Mouse (Mus musculus) gastrocnemius, adult 18-20 months (tissue): ENCODE data around the gene Ergic1. TPM values are rescaled to one million over a fixed set of nuclear protein-coding genes. Genes with fewer than 3 reads are reported as not detected.

Experiments
- DNase-seq: peaks from one replicate; pipeline ENCODE4 v3.0.0; 2021; ENCODE audit warnings: low spot score
- total RNA-seq, 2 experiments: library from RNA; stranded (reverse); gene quantifications; 2 replicates each; pipeline ENCODE4 v1.2.3; 2021

Ergic1 gene
- total RNA-seq, 2 experiments from 2014 or later: 44.6 to 46.5 TPM

- DNase-seq: no peak
Observed at GRCm38 (mm10) chr17:26658854-26659572, 97.7 kb downstream of the Ergic1 start.

GRCm38 (mm10) chr17:26659573-26659915 lies 98.3 kb downstream of the Ergic1 start:
- DNase-seq: no peak

DNA sequence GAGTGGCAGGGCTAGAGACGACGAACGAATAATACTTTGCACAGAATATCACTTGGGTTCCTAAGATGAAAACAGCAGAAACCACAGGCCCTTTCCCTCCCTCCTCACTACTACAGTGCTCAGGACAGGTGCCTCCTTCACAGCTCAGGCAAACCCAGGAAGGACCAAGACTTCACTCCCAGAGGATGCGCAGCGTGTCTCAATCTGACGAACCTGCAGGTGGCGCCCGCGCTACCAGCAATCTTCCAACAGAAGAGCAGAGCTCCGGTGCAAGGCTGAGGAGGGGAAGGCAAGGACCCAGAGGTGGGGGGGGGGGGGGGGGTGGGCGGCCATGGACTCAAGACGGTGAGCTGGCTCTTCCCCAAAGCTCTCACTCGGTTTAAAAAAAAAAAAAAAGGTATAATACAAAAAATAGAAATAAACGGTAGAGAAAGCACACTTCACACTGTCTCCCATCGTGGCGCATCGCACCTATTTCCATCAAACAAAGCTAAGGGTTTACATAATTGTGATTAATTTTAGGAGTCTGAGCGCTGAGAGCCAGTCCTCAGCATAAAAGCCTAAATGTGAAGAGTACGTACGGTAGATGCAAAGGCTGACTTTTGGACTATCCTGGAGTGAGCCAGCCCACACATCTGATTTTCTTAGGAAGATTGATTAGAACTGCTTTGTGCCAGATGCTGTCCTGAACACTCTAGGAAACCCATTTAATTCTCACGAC lies 99.1 kb downstream of the Ergic1 start:
- peak; percentile 80 for DNase-seq

DNA sequence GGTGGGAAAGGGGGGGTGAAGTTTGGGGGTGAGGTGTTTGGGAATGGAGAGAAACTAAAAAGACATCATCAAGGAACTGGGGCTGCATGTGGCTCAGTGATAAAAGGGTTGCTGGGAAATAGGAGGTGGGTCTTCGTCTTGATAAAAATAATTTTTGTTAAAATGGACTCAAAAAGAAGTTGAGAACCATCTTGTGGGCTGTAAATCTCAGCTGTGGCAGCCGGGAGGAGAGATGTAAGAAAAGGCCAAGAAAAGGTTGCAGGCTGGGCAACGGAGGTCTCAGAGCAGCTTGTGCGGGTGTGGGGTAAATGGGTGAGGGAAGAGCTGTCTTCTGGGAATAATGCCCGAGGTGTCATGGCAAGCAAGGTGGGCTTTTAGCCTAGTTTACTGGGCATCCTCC lies 100.9 kb downstream of the Ergic1 start:
- DNase-seq: no peak

- DNase-seq: peak; percentile 96
Observed at GRCm38 (mm10) chr17:26662978-26663683, 101.8 kb downstream of the Ergic1 start, which contains the start of gene Atp6v0e. TSS of gene Atp6v0e (plus strand) at chr17:26663231.

DNA sequence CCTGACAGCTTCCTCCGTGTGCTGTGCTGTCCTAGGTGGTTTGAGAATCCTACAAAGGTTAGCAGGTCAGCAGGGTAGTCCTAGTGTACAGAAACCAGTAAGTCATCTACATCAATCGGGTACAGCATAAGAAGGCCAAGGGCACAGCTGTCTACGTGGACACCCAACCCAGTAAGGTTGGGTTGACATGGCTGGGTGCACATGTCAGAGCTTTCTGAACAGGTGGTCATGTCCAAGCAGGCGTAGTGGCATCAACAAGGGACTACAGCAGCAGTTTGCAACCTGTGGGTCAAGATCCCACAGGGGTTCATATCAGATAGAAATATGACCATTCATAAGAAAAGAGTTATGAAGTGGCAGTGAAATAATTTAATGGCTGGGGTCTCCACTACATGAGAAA lies 104.3 kb downstream of the Ergic1 start:
- no peak for DNase-seq

- DNase-seq: no peak
Observed at GRCm38 (mm10) chr17:26671268-26671667, 110.0 kb downstream of the Ergic1 start.

GRCm38 (mm10) chr17:26675845-26676244 lies 114.6 kb downstream of the Ergic1 start:
- DNase-seq: no peak

DNA sequence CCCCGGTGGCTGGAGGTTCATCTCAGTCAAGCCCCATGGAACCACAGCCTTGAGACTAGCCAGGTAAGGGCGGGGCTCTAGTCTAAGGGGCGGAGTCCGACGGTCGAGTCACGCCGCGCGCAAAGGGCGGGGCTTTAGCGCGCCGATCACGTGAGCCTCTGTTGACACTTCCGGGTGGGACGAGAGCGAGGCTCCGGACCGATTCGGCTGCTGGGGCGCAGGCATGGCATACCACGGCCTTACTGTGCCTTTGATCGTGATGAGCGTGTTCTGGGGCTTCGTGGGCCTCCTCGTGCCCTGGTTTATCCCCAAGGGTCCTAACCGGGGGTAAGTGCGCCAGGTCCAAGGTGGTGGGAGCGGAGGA lies 114.9 kb downstream of the Ergic1 start:
- peak; percentile 90 for DNase-seq

- DNase-seq: peak; percentile 81
Observed at GRCm38 (mm10) chr17:26676616-26677376, 115.5 kb downstream of the Ergic1 start.

GRCm38 (mm10) chr17:26677711-26678637 lies 116.7 kb downstream of the Ergic1 start:
- no peak for DNase-seq

- DNase-seq: no peak
Observed at GRCm38 (mm10) chr17:26681276-26681675, 120.0 kb downstream of the Ergic1 start.

- DNase-seq: no peak
Observed at GRCm38 (mm10) chr17:26686334-26687000, 125.2 kb downstream of the Ergic1 start.

DNA sequence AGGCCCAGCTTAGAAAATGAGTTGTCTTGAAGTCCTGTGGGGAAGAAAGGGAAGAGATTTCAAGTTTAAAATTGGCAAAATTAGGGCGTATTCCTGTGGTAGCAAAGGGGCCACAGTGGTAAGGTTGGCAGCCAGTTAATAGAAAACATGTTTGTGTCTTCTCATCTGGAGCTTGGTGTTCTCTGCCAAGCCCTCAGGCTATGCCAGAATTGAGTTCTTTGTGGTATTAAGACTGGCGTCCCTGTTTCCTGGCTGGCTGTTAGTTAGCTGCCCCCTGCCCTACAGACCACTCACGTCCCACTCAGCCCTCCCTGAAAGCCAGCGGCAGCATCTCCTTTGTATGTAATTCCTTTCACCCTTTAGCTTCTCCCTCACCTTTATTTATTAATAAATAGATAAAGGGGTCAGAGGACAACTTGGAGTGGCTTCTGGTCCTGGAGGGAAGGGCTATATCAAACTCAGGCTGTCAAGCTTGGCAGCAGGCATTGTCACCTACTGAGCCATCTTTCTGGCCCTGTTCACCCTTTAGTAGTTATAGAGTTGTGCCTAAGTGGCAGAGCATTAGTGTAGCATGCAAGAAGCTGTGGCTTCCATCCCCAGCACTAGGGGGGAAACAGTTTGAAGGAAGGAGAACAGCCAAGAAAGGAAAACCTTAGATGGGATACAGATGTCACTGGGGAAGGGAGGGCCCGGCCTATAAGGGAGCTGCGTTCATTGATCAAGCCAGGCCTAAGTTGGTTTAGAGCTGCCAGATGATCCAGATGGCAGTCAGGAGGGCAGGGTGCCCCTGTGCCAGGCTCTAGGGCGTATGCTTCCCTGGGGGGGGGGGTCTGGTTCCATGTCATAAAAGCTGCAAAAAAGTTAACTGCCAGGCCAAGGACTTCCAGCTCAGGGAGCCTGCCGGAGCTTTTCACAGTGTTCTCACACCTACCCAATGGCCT lies 127.8 kb downstream of the Ergic1 start:
- DNase-seq: no peak

- DNase-seq: no peak
Observed at GRCm38 (mm10) chr17:26689810-26690209, 128.5 kb downstream of the Ergic1 start.

DNA sequence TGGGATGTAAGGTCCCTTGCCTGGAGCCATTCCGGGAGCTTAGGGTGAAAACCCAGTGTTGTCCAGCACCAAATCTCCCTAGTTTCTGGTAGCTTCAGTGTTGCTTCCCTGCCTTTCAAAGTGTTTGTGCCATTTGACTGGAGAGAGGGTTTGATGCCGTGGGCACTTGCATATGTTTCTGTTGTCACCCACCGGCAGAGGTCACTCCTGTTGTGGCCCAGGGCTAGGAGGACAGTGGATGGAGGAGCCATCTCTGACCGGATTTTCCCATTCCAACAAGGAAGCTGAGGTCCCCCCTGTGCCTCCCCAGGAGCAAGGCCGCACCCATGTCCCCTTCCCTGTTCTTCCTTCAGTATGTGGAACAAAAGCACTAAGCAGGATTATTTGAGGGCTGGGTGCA lies 128.9 kb downstream of the Ergic1 start:
- no peak for DNase-seq

DNA sequence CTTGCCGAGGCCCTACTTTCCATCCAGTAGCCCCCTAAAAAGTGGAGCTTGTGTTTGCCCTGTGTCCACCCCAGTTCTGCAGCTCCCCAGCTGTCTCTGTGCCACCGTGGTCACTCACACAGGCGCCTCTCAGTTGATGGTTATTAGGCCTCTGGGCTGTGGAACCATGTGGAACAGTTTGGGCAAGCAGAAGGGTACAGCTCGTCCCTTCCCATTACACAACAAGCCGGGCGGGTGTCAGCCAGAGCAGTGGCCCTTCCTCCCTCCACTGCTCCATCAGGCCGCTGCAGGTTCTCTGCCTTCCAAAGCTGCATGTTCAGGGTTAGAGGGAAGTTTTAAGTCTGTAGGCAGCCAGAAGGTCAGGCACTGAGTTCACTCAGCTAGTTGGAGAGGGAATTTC lies 129.8 kb downstream of the Ergic1 start:
- peak; percentile 80 for DNase-seq

GRCm38 (mm10) chr17:26693424-26693823 lies 132.1 kb downstream of the Ergic1 start:
- DNase-seq: no peak

- DNase-seq: no peak
Observed at GRCm38 (mm10) chr17:26694171-26694570, 132.9 kb downstream of the Ergic1 start.
